Mouse (Mus musculus) spleen, adult 2 months (tissue): Measurements from ENCODE around the gene Stat6. TPM values are rescaled to one million over a fixed set of nuclear protein-coding genes. Genes with fewer than 3 reads are reported as not detected.
"Not testable (repeated sequence)": the region's sequence is repeated elsewhere in the genome, so short reads cannot be mapped to it uniquely, and the experiment has no call there.

Experiments
- DNase-seq, 2 experiments: peaks; one replicate each; pipeline versions ENCODE4 v3.0.0 to v3.0.0-alpha.2; 2012 to 2021; ENCODE audit warnings: low spot score in 2 of 2, low read depth in 1 of 2
- H3K27ac ChIP-seq: fragments of 200-500 bp; 2 replicates; pipeline ENCODE4 v1.5.1; 2012; ENCODE audit warnings: low read length, inconsistent platforms; ENCODE audit not compliant: insufficient read depth
- H3K27me3 ChIP-seq: fragments of 200-500 bp; 2 replicates; pipeline ENCODE4 v1.6.1; 2012; ENCODE audit warnings: mild to moderate bottlenecking, moderate library complexity, low read length, inconsistent platforms; ENCODE audit not compliant: control insufficient read depth, insufficient read depth
- H3K36me3 ChIP-seq: fragments of 200-500 bp; 2 replicates; pipeline ENCODE4 v1.6.1; 2012; ENCODE audit warnings: mild to moderate bottlenecking, low read length, inconsistent platforms; ENCODE audit not compliant: control insufficient read depth, insufficient read depth
- H3K4me1 ChIP-seq: fragments of 200-500 bp; 2 replicates; pipeline ENCODE4 v1.6.1; 2011; ENCODE audit warnings: inconsistent platforms; ENCODE audit not compliant: control insufficient read depth, insufficient read depth, insufficient read length
- H3K4me3 ChIP-seq: fragments of 200-500 bp; 2 replicates; pipeline ENCODE4 v1.5.1; 2011; ENCODE audit warnings: mild to moderate bottlenecking, inconsistent platforms; ENCODE audit not compliant: insufficient read depth, insufficient read length; ENCODE audit errors: extremely low read depth
- CTCF ChIP-seq: fragments of 200-500 bp; IDR thresholded peaks from 2 replicates; pipeline ENCODE4 v1.5.1; 2011; ENCODE audit warnings: mild to moderate bottlenecking, inconsistent platforms; ENCODE audit not compliant: insufficient read depth, insufficient read length, insufficient replicate concordance; ENCODE audit errors: extremely low read depth
- POLR2A ChIP-seq: fragments of 200-500 bp; IDR thresholded peaks from 2 replicates; pipeline ENCODE4 v1.6.1; 2011; ENCODE audit warnings: low read depth, low read length, inconsistent platforms
- WGBS: fragments of 180-500 bp; shearing (Covaris S2); methylation state at CpG from one replicate; pipeline ENCODE4 v1.1.7; 2018; 5-methylcytosine and 5-hydroxymethylcytosine counted together
- polyA plus RNA-seq: library from polyadenylated mRNA; depleted of rRNA; stranded (reverse); fragments of >200 nt; gene quantifications from 2 replicates; pipeline ENCODE4 v1.2.3, GENCODE M21; 2012

Gene Stat6
- polyA plus RNA-seq, 1 experiment = 126 TPM

DNA sequence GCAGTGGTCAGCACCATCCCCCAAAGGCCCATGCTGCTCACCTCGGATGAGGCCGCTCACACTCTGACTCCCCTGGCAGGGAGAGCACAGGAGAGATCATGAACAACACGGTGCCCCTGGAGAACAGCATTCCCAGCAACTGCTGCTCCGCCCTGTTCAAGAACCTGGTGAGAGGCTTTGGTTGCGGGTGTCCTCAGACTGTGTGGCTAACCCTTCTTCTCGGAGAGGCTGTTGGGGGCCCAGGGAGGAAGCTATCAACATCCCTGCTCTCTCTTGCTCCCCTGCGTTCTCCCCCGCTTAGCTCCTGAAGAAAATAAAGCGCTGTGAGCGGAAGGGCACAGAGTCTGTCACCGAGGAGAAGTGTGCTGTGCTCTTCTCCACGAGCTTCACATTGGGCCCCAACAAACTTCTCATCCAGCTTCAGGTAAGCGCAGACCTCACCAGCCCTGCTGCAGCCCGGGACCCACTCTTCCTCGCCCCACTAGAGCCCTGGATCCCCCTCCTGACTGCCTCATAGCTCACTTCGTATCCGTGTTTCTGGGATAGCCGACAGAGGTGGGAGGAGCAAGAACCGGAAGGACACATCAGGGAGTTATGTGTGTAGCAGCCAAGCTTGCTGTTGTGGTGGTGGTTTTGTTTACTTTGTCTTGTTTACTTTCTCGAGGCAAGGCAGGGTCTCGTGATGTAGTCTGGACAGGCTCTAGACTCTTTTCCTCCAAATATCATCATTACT lies 10.3 kb downstream of the Stat6 start:
- no peak for DNase-seq
- Histone ChIP-seq H3K4me3 (no peak overlapping the region), H3K27me3 (no peaks in the 10 kb centered on the region), H3K4me1 (peaks cover 5% of the 10 kb centered on the region; the same call in 1 of the 2 replicates), H3K36me3 (peaks cover 66% of the 10 kb centered on the region), H3K27ac (no peak overlapping the region)
- TF ChIP-seq CTCF (no peak), POLR2A (no peak)
- 92% methylated on average over 21 of the region's 21 CpGs for WGBS

DNA sequence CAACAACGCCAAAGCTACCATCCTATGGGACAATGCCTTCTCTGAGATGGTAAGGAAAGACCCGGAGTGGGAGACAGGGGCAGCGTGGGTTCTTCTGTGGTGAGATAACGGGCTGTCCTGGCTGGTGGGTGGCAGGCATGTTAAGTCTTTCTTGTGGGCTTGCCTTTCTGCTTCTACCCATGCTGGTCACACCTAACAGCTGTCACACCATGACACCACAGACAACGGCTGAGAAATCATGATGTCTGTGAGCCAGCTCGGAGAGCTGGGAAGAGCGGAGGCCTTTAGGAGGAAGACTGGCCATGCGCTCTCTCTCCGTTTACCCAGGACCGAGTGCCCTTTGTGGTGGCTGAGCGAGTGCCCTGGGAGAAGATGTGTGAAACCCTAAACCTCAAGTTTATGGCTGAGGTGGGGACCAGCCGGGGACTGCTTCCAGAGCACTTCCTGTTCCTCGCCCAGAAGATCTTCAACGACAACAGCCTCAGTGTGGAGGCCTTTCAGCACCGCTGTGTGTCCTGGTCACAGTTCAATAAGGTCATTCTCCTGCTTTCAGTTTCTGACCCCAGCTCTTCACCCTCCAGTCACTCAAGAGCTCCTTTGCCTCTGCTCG lies 12.3 kb downstream of the Stat6 start:
- Histone ChIP-seq H3K4me1 (peaks cover 5% of the 10 kb centered on the region; the same call in 1 of the 2 replicates), H3K4me3 (no peak overlapping the region), H3K36me3 (peaks cover 74% of the 10 kb centered on the region), H3K27ac (peak overlapping the region; percentile 44), H3K27me3 (no peaks in the 10 kb centered on the region)
- TF ChIP-seq CTCF (no peak), POLR2A (no peak)
- WGBS = 38% methylated on average over 16 of the region's 16 CpGs
- DNase-seq = no peak

DNA sequence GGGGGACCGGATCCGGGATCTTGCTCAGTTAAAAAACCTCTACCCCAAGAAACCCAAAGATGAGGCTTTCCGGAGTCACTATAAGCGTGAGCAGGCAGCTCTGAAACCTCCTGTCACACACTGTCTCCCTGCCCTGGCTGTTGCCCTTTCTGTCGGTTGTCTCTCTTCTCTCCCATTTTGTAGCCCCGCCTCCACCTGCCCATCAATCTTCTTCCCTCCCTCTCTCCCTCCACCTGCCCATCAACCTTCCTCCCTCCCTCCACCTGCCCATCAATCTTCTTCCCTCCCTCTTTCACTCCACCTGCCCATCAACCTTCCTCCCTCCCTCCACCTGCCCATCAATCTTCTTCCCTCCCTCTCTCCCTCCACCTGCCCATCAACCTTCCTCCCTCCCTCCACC lies 14.8 kb downstream of the Stat6 start:
- H3K4me3 ChIP-seq = not testable (repeated sequence)

DNA sequence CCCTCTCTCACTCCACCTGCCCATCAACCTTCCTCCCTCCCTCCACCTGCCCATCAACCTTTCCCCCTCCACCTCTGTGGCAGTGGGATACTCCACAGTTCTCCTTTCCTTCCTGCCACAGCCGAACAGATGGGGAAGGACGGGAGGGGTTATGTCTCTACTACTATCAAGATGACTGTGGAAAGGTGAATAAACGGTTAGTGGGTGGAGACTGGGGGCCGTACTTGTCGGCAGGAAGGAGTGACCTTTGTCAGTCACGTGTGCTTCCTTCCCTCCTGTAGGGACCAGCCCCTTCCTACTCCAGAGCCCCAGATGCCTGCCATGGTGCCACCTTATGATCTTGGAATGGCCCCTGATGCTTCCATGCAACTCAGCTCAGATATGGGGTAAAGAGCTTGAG lies 15.3 kb downstream of the Stat6 start:
- no peak for DNase-seq
- no peak overlapping the region for H3K4me3 ChIP-seq
- 35% methylated on average over 6 of the region's 6 CpGs for WGBS
- TF ChIP-seq CTCF (no peak), POLR2A (no peak)
- no peak overlapping the region for H3K27ac ChIP-seq
- H3K4me1 ChIP-seq = peaks cover 23% of the 10 kb centered on the region
- H3K36me3 ChIP-seq = peaks cover 53% of the 10 kb centered on the region
- no peaks in the 10 kb centered on the region for H3K27me3 ChIP-seq

More for the DNA sequence above, 14.8 kb downstream of the Stat6 start:
- WGBS = 87% methylated on average over 6 of the region's 6 CpGs
- Histone ChIP-seq H3K36me3 (peaks cover 57% of the 10 kb centered on the region), H3K4me1 (peaks cover 19% of the 10 kb centered on the region)
- not testable (repeated sequence) for H3K27me3 ChIP-seq, DNase-seq, H3K27ac ChIP-seq

DNA sequence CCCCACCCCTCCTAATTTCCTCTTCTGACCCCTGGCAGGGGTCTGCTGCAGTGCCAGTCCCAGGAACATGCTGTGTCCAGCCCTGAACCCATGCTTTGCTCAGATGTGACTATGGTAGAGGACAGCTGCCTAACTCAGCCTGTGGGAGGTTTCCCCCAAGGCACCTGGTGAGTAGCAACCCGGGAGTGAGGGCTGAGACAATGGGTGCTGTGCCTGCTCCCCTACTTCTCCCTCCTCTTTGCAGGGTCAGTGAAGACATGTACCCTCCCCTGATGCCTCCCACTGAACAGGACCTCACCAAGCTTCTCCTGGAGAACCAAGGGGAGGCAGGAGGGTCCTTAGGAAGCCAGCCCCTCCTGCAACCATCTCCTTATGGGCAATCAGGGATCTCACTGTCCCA lies 16.8 kb downstream of the Stat6 start:
- no peak for DNase-seq
- H3K36me3 ChIP-seq = peaks cover 48% of the 10 kb centered on the region
- H3K27me3 ChIP-seq = no peaks in the 10 kb centered on the region
- 81% methylated on average over 1 of the region's 1 CpGs for WGBS
- TF ChIP-seq CTCF (no peak), POLR2A (no peak)
- H3K4me3 ChIP-seq = no peak overlapping the region
- H3K4me1 ChIP-seq = peaks cover 23% of the 10 kb centered on the region
- H3K27ac ChIP-seq = no peak overlapping the region

DNA sequence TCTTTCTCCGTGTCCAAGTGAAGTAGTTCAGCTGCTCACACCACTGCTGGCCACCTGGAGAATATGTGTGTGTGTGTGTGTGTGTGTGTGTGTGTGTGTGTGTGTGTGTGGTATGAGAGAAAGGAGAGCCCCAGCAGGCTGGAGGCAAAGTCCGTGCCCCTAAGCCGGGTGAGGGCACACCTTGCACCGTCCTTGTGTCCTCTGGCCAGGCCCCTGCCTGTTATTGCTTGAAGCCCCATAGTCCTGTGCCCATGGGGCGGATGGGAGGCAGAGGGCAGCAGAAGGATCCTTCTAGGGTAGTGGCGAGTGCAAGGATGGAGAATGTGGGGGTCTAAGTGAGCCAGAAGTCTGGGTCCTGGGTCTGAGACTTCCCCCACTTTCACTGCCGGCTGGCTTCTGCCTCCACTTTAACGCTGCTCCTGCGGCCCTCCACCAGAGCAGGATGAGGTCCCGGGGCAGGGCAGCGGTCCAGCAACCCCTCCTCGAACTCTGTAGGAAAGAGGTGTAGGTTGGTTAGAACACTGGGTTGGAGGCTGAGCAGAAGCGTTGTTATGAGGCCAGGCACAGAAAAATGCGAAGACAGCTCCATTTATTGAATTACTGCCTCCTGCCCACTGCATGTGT lies 18.6 kb downstream of the Stat6 start:
- peak overlapping the region; percentile 14; the same call in 1 of the 2 replicates for H3K4me3 ChIP-seq
- peaks cover 40% of the 10 kb centered on the region for H3K36me3 ChIP-seq
- H3K27me3 ChIP-seq = no peaks in the 10 kb centered on the region
- no peak for DNase-seq
- peaks cover 24% of the 10 kb centered on the region for H3K4me1 ChIP-seq
- peak overlapping the region; percentile 73 for H3K27ac ChIP-seq
- TF ChIP-seq POLR2A = no peak
- TF ChIP-seq CTCF = no peak
- WGBS = 59% methylated on average over 14 of the region's 14 CpGs
